Mouse (Mus musculus): Measurements from ENCODE around the gene Inca1. TPM values are rescaled to one million over a fixed set of nuclear protein-coding genes. Genes with fewer than 3 reads are reported as not detected.

The Inca1 gene
- polyA plus RNA-seq, 1 experiment from 2014 or later = 1.6 TPM

- ATAC-seq (ENCODE audit: low FRiP score) = no peak
- H3K4me1 ChIP-seq (replicated peaks) = peaks cover 19% of the 10 kb centered on the region
- H3K9me3 ChIP-seq = no peaks in the 10 kb centered on the region
- H3K4me2 ChIP-seq = no peak overlapping the region
- H3K4me3 ChIP-seq = no peak overlapping the region
- no peak overlapping the region for H3K9ac ChIP-seq
- H3K27me3 ChIP-seq = no peaks in the 10 kb centered on the region
- no peak overlapping the region for H3K27ac ChIP-seq
- 63% methylated on average over 2 of the region's 2 CpGs for WGBS
- peaks cover 81% of the 10 kb centered on the region for H3K36me3 ChIP-seq
Measured at GRCm38 (mm10) chr11:70678576-70678975, 21.4 kb downstream of the Inca1 start.

- 80% methylated on average over 9 of the region's 9 CpGs for WGBS
- H3K4me3 ChIP-seq = no peak overlapping the region
- peaks cover 77% of the 10 kb centered on the region for H3K36me3 ChIP-seq
- no peak overlapping the region for H3K9ac ChIP-seq
- no peak for ATAC-seq (ENCODE audit: low FRiP score)
- H3K9me3 ChIP-seq = no peaks in the 10 kb centered on the region
- no peak overlapping the region for H3K4me2 ChIP-seq
- peaks cover 19% of the 10 kb centered on the region for H3K4me1 ChIP-seq (replicated peaks)
- H3K27ac ChIP-seq = no peak overlapping the region
- H3K27me3 ChIP-seq = no peaks in the 10 kb centered on the region
Measured at GRCm38 (mm10) chr11:70678092-70678491, 21.9 kb downstream of the Inca1 start.

DNA sequence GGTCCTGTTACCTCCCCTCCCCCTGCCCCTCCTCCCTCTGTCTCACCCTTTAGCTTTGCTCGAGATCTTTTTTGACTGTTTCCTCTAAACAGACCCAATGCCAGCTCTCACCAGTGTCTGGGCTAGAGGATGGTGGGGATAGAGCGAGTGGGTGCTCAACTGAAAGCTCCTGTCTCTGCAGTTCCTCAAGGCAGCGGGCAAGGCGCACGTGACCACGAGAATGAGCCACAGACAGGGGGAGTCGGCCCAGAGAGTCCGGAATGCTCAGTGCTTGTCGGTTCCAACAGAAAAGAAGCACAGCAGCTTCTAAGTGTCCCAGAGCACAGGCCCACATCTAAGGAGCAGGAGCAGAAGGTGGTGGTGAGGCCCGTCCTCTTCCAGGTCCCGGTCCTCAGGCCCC is 25.5 kb downstream of the Inca1 start:
- H3K27ac ChIP-seq = no peak overlapping the region
- H3K27me3 ChIP-seq = no peaks in the 10 kb centered on the region
- peaks cover 69% of the 10 kb centered on the region for H3K36me3 ChIP-seq
- ATAC-seq (ENCODE audit: low FRiP score) = no peak
- peaks cover 21% of the 10 kb centered on the region for H3K4me1 ChIP-seq (replicated peaks)
- WGBS = 67% methylated on average over 11 of the region's 11 CpGs
- H3K9me3 ChIP-seq = no peaks in the 10 kb centered on the region
- no peak overlapping the region; the same call in 1 of the 2 replicates for H3K9ac ChIP-seq
- no peak overlapping the region for H3K4me2 ChIP-seq
- H3K4me3 ChIP-seq = no peak overlapping the region

DNA sequence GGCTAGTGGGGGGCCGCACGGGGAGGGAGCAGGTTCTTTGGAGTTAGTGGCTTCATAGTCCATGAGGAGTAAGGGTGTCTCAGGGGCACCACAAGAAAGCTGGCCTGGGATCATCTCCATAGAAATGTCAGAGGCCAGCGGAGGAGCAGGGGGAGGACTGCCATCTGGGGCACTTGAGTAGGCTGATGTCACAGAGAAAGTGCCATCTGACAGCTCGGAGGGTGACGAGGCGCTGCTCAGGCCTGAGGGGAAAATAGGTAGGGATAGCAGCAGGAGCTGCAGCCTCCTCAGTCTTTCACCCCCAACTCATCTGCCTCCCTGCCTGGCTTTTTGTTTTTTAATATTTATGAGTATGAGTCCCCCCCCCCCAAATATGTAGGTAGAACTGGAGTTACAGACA is 25.9 kb downstream of the Inca1 start:
- Histone ChIP-seq H3K4me1 (replicated peaks) (peaks cover 21% of the 10 kb centered on the region), H3K27me3 (no peaks in the 10 kb centered on the region), H3K9me3 (no peaks in the 10 kb centered on the region), H3K9ac (0 out of 2 replicates have a peak overlapping the region, but pooled peaks have one; percentile 29), H3K4me2 (no peak overlapping the region), H3K36me3 (peaks cover 64% of the 10 kb centered on the region), H3K27ac (no peak overlapping the region), H3K4me3 (no peak overlapping the region)
- 47% methylated on average over 6 of the region's 6 CpGs for WGBS
- no peak for ATAC-seq (ENCODE audit: low FRiP score)

- peaks cover 36% of the 10 kb centered on the region for H3K4me1 ChIP-seq (replicated peaks)
- no peak for ATAC-seq (ENCODE audit: low FRiP score)
- H3K27me3 ChIP-seq = no peaks in the 10 kb centered on the region
- H3K9me3 ChIP-seq = no peaks in the 10 kb centered on the region
- H3K9ac ChIP-seq = peak overlapping the region; percentile 86; the same call in 1 of the 2 replicates
- peaks cover 49% of the 10 kb centered on the region for H3K36me3 ChIP-seq
- peak overlapping the region; percentile 91 for H3K4me2 ChIP-seq
- H3K27ac ChIP-seq = no peak overlapping the region
- whole genome bisulfite sequencing = 89% methylated on average over 16 of the region's 16 CpGs
- 0 out of 2 replicates have a peak overlapping the region, but pooled peaks have one; percentile 66 for H3K4me3 ChIP-seq
Measured at GRCm38 (mm10) chr11:70671333-70672047, 28.5 kb downstream of the Inca1 start.

- peak overlapping the region; percentile 98 for H3K27ac ChIP-seq
- WGBS = 35% methylated on average over 14 of the region's 14 CpGs
Measured at GRCm38 (mm10) chr11:70670483-70670882, 29.5 kb downstream of the Inca1 start.

DNA sequence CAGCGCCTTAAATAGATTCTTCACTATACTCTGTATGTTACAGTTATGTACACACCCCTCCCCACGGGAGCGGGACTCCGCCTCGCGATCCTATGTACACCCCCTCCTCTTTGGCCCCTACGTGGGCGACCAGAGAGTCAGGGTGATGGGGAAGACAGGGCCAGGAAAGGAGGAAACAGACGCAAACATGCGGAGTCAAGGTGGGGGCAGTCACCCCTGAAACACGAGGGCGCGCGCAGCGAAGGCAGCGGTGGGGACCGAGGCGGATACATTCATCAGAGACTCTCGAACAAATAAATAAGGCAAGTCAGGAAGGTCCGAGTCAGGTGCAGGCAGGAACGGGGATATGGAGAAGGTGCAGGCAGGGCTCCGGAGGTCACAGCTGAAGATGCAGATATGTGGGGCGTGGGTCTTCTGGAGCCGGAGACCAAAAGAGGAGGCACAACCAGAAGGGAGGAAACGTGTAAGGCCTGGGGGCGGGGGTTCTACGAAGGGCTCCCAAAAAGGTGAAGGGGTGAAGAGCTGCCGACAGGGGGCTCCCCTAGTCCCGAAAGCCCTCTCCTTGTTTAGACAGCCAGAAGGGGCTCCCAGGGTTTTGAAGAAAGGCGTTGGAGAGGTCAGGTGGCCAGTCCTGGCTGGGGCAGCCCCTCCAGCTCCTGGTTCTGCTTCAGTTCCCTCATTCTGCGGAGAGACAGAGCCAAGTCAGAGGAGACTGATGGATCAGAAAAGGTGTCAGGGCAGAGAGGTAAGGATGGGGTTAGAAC is 30.2 kb downstream of the Inca1 start:
- peaks cover 39% of the 10 kb centered on the region for H3K4me1 ChIP-seq (replicated peaks)
- WGBS = 0% methylated on average over 31 of the region's 31 CpGs
- H3K27me3 ChIP-seq = no peaks in the 10 kb centered on the region
- H3K27ac ChIP-seq = peak overlapping the region; percentile 98
- peak overlapping the region; percentile 91 for H3K4me2 ChIP-seq
- H3K9ac ChIP-seq = peak overlapping the region; percentile 86
- H3K4me3 ChIP-seq = peak overlapping the region; percentile 66
- peak; percentile 46 for ATAC-seq (ENCODE audit: low FRiP score)
- H3K36me3 ChIP-seq = peaks cover 45% of the 10 kb centered on the region
- H3K9me3 ChIP-seq = no peaks in the 10 kb centered on the region

More at GRCm38 (mm10) chr11:70670483-70670882, 29.5 kb downstream of the Inca1 start:
- H3K27me3 ChIP-seq = no peaks in the 10 kb centered on the region
- peaks cover 44% of the 10 kb centered on the region for H3K36me3 ChIP-seq
- H3K9ac ChIP-seq = peak overlapping the region; percentile 86
- no peak for ATAC-seq (ENCODE audit: low FRiP score)
- peaks cover 39% of the 10 kb centered on the region for H3K4me1 ChIP-seq (replicated peaks)
- H3K4me3 ChIP-seq = peak overlapping the region; percentile 66
- H3K9me3 ChIP-seq = no peaks in the 10 kb centered on the region
- H3K4me2 ChIP-seq = peak overlapping the region; percentile 91

DNA sequence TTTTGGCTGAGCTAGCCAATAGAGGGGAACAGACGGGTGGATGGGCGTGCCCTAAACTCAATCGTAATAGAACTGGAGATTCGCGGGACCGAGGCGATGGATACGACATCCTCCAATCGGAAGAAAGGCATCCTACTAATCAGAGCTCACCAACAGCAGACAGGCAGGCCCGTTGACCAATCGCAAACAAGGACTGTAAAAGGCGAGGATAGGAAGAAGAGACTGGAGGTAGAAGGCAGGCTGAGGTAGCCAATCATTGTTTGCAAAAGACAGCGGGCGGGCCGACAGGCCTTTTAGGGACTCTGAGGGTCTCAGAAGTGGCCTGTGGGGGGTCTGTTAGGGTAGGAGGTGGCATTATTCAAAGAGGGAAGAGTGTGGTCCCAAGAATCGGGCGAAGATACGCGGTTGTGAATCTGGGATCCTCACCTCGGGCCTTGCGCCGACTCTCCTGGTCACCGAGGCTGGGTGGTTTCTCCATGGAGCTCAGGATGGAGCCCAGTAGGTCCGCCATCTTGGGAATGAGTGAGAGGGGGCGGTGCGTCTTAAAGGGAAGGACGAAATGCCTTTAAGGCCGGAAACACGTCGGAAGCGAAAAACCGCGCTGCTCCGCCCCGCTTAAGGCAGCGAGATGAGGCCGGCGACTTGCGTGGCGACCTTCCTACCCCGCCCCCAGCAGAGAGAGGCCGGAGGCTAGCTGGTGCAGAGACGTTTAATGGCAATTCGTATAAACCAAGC is 31.0 kb downstream of the Inca1 start, which contains the start of gene Spag7:
Gene Spag7 (minus strand): TSS at position 646 of the 735 bp plus-strand sequence.
- Histone ChIP-seq H3K27ac (peak within 1 kb of the TSS; percentile 98), H3K36me3 (peaks cover 46% of the 10 kb centered on the region), H3K4me1 (replicated peaks) (peaks cover 39% of the 10 kb centered on the region), H3K9me3 (no peaks in the 10 kb centered on the region), H3K4me3 (peak within 1 kb of the TSS; percentile 66), H3K4me2 (peak within 1 kb of the TSS; percentile 91), H3K9ac (peak within 1 kb of the TSS; percentile 86), H3K27me3 (no peaks in the 10 kb centered on the region)
- under 1% methylated on average over 44 of the region's 44 CpGs for WGBS
- ATAC-seq (ENCODE audit: low FRiP score) = peak; percentile 97

- no peaks in the 10 kb centered on the region for H3K9me3 ChIP-seq
- H3K4me2 ChIP-seq = peak overlapping the region; percentile 91
- peak; percentile 44; the same call in 1 of the 2 replicates for ATAC-seq (ENCODE audit: low FRiP score)
- peak overlapping the region; percentile 92 for H3K27ac ChIP-seq
- H3K4me1 ChIP-seq (replicated peaks) = peaks cover 39% of the 10 kb centered on the region
- WGBS = under 1% methylated on average over 15 of the region's 15 CpGs
- peak overlapping the region; percentile 80 for H3K9ac ChIP-seq
- H3K27me3 ChIP-seq = no peaks in the 10 kb centered on the region
- H3K4me3 ChIP-seq = peak overlapping the region; percentile 66
- H3K36me3 ChIP-seq = peaks cover 47% of the 10 kb centered on the region
Measured at GRCm38 (mm10) chr11:70668335-70668770, 31.6 kb downstream of the Inca1 start.

DNA sequence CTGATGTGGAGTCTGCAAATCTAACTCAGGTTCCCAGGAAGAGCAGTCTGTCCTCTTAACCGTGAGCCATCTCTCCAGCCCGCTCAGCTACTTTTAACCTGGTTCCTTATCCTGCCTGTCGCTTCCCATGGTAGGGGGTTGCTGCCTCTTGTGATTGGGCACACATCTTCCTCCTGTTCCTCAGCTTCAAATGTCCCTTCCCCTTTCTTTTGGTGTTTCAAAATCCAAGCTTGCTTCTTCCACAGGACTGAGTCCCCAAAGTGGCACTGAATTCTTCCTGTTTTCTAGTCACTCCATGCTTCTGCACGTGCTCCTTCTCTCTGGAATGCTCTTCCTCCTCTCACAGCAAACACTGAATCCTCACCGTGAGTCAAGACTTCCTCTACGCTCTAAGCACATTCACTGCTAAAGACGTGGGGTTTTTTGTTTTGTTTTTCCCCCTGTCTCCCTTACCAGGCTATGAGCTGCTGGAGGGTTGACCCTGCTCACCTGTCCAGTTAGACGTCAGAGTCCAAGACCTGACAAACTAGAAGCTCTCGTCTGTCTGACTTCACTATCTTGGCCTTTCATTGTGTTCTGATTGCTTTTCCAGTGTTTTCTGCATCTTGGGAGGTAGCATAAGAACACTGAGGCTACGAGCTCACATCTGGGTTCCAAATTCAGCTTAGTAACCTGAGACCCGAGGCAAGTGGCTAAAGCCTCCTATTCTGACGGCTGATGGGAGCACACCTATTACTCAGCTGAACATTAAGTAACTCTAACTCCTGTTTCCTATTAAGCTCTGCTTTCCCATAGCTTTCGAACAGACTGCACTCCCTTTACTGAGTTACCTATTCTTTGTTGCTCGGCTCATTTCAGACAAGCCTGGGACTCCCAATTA is 32.4 kb downstream of the Inca1 start:
- no peaks in the 10 kb centered on the region for H3K27me3 ChIP-seq
- H3K27ac ChIP-seq = peak overlapping the region; percentile 92
- peak overlapping the region; percentile 80 for H3K9ac ChIP-seq
- peak overlapping the region; percentile 66 for H3K4me3 ChIP-seq
- peak overlapping the region; percentile 91 for H3K4me2 ChIP-seq
- peaks cover 51% of the 10 kb centered on the region for H3K36me3 ChIP-seq
- WGBS = 83% methylated on average over 14 of the region's 14 CpGs
- no peaks in the 10 kb centered on the region for H3K9me3 ChIP-seq
- H3K4me1 ChIP-seq (replicated peaks) = peaks cover 39% of the 10 kb centered on the region
- ATAC-seq (ENCODE audit: low FRiP score) = no peak

GRCm38 (mm10) chr11:70666687-70667086 is 33.3 kb downstream of the Inca1 start:
- Histone ChIP-seq H3K4me3 (no peak overlapping the region), H3K27me3 (no peaks in the 10 kb centered on the region), H3K9ac (no peak overlapping the region), H3K36me3 (peaks cover 51% of the 10 kb centered on the region), H3K9me3 (no peaks in the 10 kb centered on the region), H3K27ac (no peak overlapping the region), H3K4me1 (replicated peaks) (peaks cover 38% of the 10 kb centered on the region), H3K4me2 (no peak overlapping the region)
- 94% methylated on average over 8 of the region's 8 CpGs for WGBS
- ATAC-seq (ENCODE audit: low FRiP score) = no peak
